ENCODE assay signal across 22 mouse cellular contexts in genomic region chr8:116482738-116483137, GRCm38 (mm10). TPM values are rescaled to one million over a fixed set of nuclear protein-coding genes. Genes with fewer than 3 reads are reported as not detected.
"Had no signal": no experiment of that assay in that cellular context is flagged by ENCODE, and none has a peak within 500 bp of the region (broad histone marks: within the 10 kb centered on the region; RNA-seq: fewer than 3 reads in every experiment).

No protein-coding gene starts in this region.

- DNase-seq: lung, adult 18-20 months; lung, embryonic 14.5 days; lung, postnatal 4 days; midbrain, embryonic 14.5 days; retina, postnatal 1 day; right cerebral cortex, adult 18-20 months; right cerebral cortex, postnatal 25 days; right cerebral cortex, postnatal 4 days; spleen, adult 18-20 months; thymus, adult 18-20 months; thymus, postnatal 14 days; thymus, postnatal 4 days had no signal

- H3K4me3 ChIP-seq: midbrain, embryonic 10.5 days; midbrain, embryonic 12.5 days; myocyte; neural tube, embryonic 13.5 days; neural tube, embryonic 15.5 days had no signal

- ATAC-seq: lung, postnatal 0 days; midbrain, embryonic 16.5 days had no signal

- H3K27ac ChIP-seq: midbrain, embryonic 10.5 days; midbrain, embryonic 12.5 days; neural tube, embryonic 13.5 days; neural tube, embryonic 15.5 days had no signal

- H3K9me3 ChIP-seq: midbrain, embryonic 10.5 days; midbrain, embryonic 12.5 days; neural tube, embryonic 13.5 days; neural tube, embryonic 15.5 days had no signal

- H3K4me2 ChIP-seq: lung, embryonic 14.5 days; midbrain, embryonic 12.5 days; neural tube, embryonic 13.5 days; neural tube, embryonic 15.5 days had no signal

- H3K36me3 ChIP-seq: midbrain, embryonic 10.5 days; midbrain, embryonic 12.5 days; neural tube, embryonic 13.5 days; neural tube, embryonic 15.5 days had no signal

- H3K4me1 ChIP-seq: neural tube, embryonic 13.5 days; neural tube, embryonic 15.5 days had no signal

- H3K9ac ChIP-seq: lung, embryonic 14.5 days; midbrain, embryonic 12.5 days; neural tube, embryonic 13.5 days; neural tube, embryonic 15.5 days had no signal

- H3K27me3 ChIP-seq: neural tube, embryonic 13.5 days had no signal

RNA-seq across cellular contexts. Expression of gene Dynlrb2, which starts 22.0 kb away (rescaled TPM):
- polyA plus RNA-seq: liver, embryonic 16.5 days; small intestine, adult 2 months; stomach, embryonic 14.5 days had no signal
